Mouse (Mus musculus): ENCODE measurements around the gene Kcnh7. TPM values are rescaled to one million over a fixed set of nuclear protein-coding genes. Genes with fewer than 3 reads are reported as not detected.

Gene Kcnh7
- not detected in 2 replicates for total RNA-seq (2017)

- ATAC-seq (replicated peaks; ENCODE audit: low read depth, poor library complexity, severe bottlenecking), result no peak
Observed at GRCm38 (mm10) chr2:63183563-63184545, at the start of gene Kcnh7. Gene Kcnh7, minus strand, starts transcription at chr2:63184287.

- ATAC-seq (replicated peaks; ENCODE audit: low read depth, poor library complexity, severe bottlenecking), result no peak
Observed at GRCm38 (mm10) chr2:63207435-63207834, 23.3 kb upstream of the Kcnh7 start.

GRCm38 (mm10) chr2:63186014-63186413 lies 1.9 kb upstream of the Kcnh7 start:
- no peak for ATAC-seq (replicated peaks; ENCODE audit: low read depth, poor library complexity, severe bottlenecking)

GRCm38 (mm10) chr2:63184551-63185430 lies 704 bp upstream of the Kcnh7 start:
- ATAC-seq (replicated peaks; ENCODE audit: low read depth, poor library complexity, severe bottlenecking), result no peak

GRCm38 (mm10) chr2:63153701-63154100 lies 30.4 kb downstream of the Kcnh7 start:
- ATAC-seq (replicated peaks; ENCODE audit: low read depth, poor library complexity, severe bottlenecking), result no peak

- no peak for ATAC-seq (replicated peaks; ENCODE audit: low read depth, poor library complexity, severe bottlenecking)
Observed at GRCm38 (mm10) chr2:63127762-63128516, 56.1 kb downstream of the Kcnh7 start.

- no peak for ATAC-seq (replicated peaks; ENCODE audit: low read depth, poor library complexity, severe bottlenecking)
Observed at GRCm38 (mm10) chr2:63120316-63120715, 63.8 kb downstream of the Kcnh7 start.

GRCm38 (mm10) chr2:63117209-63118193 lies 66.6 kb downstream of the Kcnh7 start:
- no peak for ATAC-seq (replicated peaks; ENCODE audit: low read depth, poor library complexity, severe bottlenecking)

GRCm38 (mm10) chr2:63105971-63106370 lies 78.1 kb downstream of the Kcnh7 start:
- ATAC-seq (replicated peaks; ENCODE audit: low read depth, poor library complexity, severe bottlenecking), result no peak

GRCm38 (mm10) chr2:63099676-63100075 lies 84.4 kb downstream of the Kcnh7 start:
- no peak for ATAC-seq (replicated peaks; ENCODE audit: low read depth, poor library complexity, severe bottlenecking)

GRCm38 (mm10) chr2:63091775-63092174 lies 92.3 kb downstream of the Kcnh7 start:
- ATAC-seq (replicated peaks; ENCODE audit: low read depth, poor library complexity, severe bottlenecking), result no peak

- ATAC-seq (replicated peaks; ENCODE audit: low read depth, poor library complexity, severe bottlenecking), result no peak
Observed at GRCm38 (mm10) chr2:63090447-63090846, 93.6 kb downstream of the Kcnh7 start.

- ATAC-seq (replicated peaks; ENCODE audit: low read depth, poor library complexity, severe bottlenecking), result no peak
Observed at GRCm38 (mm10) chr2:63058386-63058785, 125.7 kb downstream of the Kcnh7 start.

GRCm38 (mm10) chr2:63049884-63050283 lies 134.2 kb downstream of the Kcnh7 start:
- ATAC-seq (replicated peaks; ENCODE audit: low read depth, poor library complexity, severe bottlenecking), result no peak

GRCm38 (mm10) chr2:63039718-63040117 lies 144.4 kb downstream of the Kcnh7 start:
- ATAC-seq (replicated peaks; ENCODE audit: low read depth, poor library complexity, severe bottlenecking), result no peak

GRCm38 (mm10) chr2:63014909-63015308 lies 169.2 kb downstream of the Kcnh7 start:
- no peak for ATAC-seq (replicated peaks; ENCODE audit: low read depth, poor library complexity, severe bottlenecking)

GRCm38 (mm10) chr2:63009141-63009540 lies 174.9 kb downstream of the Kcnh7 start:
- no peak for ATAC-seq (replicated peaks; ENCODE audit: low read depth, poor library complexity, severe bottlenecking)

GRCm38 (mm10) chr2:63002784-63003183 lies 181.3 kb downstream of the Kcnh7 start:
- ATAC-seq (replicated peaks; ENCODE audit: low read depth, poor library complexity, severe bottlenecking), result no peak

GRCm38 (mm10) chr2:62997692-62998091 lies 186.4 kb downstream of the Kcnh7 start:
- ATAC-seq (replicated peaks; ENCODE audit: low read depth, poor library complexity, severe bottlenecking), result no peak

All from common myeloid progenitor, adult 5-6 weeks (primary cell).